Mouse (Mus musculus): Measurements from ENCODE around the gene Gstp2.
"Not testable (repeated sequence)": the region's sequence is repeated elsewhere in the genome, so short reads cannot be mapped to it uniquely, and the experiment has no call there.

Gstp2 gene

GRCm38 (mm10) chr19:4068717-4069410 lies 23.0 kb upstream of the Gstp2 start:
- no peak for DNase-seq

GRCm38 (mm10) chr19:4068242-4068641 lies 22.4 kb upstream of the Gstp2 start:
- DNase-seq: not testable (repeated sequence)

GRCm38 (mm10) chr19:4066877-4067276 lies 21.1 kb upstream of the Gstp2 start:
- no peak for DNase-seq

GRCm38 (mm10) chr19:4066280-4066679 lies 20.5 kb upstream of the Gstp2 start:
- no peak for DNase-seq

GRCm38 (mm10) chr19:4064501-4064900 lies 18.7 kb upstream of the Gstp2 start:
- DNase-seq: not testable (repeated sequence)

- not testable (repeated sequence) for DNase-seq
These were observed 17.5 kb upstream of the Gstp2 start for GRCm38 (mm10) chr19:4063357-4063756.

- no peak for DNase-seq
These were observed 15.2 kb upstream of the Gstp2 start for GRCm38 (mm10) chr19:4060899-4061465.

GRCm38 (mm10) chr19:4060044-4060898 lies 14.4 kb upstream of the Gstp2 start:
- DNase-seq: not testable (repeated sequence)

GRCm38 (mm10) chr19:4059069-4059740 lies 13.4 kb upstream of the Gstp2 start, which contains the start of gene Gstp3:
Gstp3 (minus strand) TSS chr19:4059569.
- DNase-seq: no peak

GRCm38 (mm10) chr19:4058581-4058980 lies 12.8 kb upstream of the Gstp2 start:
- DNase-seq: no peak

GRCm38 (mm10) chr19:4057962-4058361 lies 12.1 kb upstream of the Gstp2 start:
- no peak for DNase-seq

- DNase-seq: no peak
These were observed 11.6 kb upstream of the Gstp2 start for GRCm38 (mm10) chr19:4057389-4057788.

- DNase-seq: no peak
These were observed 10.9 kb upstream of the Gstp2 start for GRCm38 (mm10) chr19:4056727-4057126.

GRCm38 (mm10) chr19:4055947-4056693 lies 10.3 kb upstream of the Gstp2 start:
- DNase-seq: no peak

- peak; percentile 67 for DNase-seq
These were observed 9.6 kb upstream of the Gstp2 start for GRCm38 (mm10) chr19:4055216-4055946.

GRCm38 (mm10) chr19:4054613-4055012 lies 8.8 kb upstream of the Gstp2 start:
- no peak for DNase-seq

GRCm38 (mm10) chr19:4052516-4053030 lies 6.8 kb upstream of the Gstp2 start:
- DNase-seq: no peak

- peak; percentile 77 for DNase-seq
These were observed 6.1 kb upstream of the Gstp2 start for GRCm38 (mm10) chr19:4051741-4052515.

- DNase-seq: no peak
These were observed 5.2 kb upstream of the Gstp2 start for GRCm38 (mm10) chr19:4051016-4051415.

- not testable (repeated sequence) for DNase-seq
These were observed 3.2 kb upstream of the Gstp2 start for GRCm38 (mm10) chr19:4049069-4049468.
